Mouse (Mus musculus): Measurements from ENCODE around the gene Rbm47.

DNA sequence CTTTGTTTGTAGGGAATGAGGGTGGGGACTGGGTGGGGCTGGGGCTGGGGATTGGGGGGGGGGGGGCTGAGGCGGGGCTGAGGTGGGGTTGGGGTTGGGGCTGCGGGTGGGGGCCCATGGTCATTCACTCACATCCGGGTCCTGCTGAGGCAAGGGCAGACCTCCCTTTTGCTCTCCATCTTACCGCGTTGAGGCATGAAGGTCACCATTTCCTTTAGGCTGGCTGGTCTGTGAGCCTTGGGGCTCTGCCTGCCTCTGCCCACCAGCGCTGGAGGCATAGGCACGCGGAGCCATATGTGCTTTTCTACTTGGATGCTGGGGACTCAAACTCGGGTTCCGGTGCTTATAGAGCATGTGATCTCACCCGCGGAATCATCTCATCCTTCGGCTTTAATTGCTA lies 197.2 kb downstream of the Rbm47 start:
- TF ChIP-seq CTCF (IDR thresholded peaks at IDR 0.05; ENCODE audit: extremely low read depth, insufficient read length, insufficient replicate concordance, low read depth, low read length), result no peak
- no peak for TF ChIP-seq POLR2A (IDR thresholded peaks at IDR 0.05; ENCODE audit: low read depth, low read length)

Measured in small intestine, adult 2 months (tissue).